Mouse (Mus musculus) heart, postnatal 0 days (tissue): Measurements from ENCODE around the gene Cd164l2. TPM values are rescaled to one million over a fixed set of nuclear protein-coding genes. Genes with fewer than 3 reads are reported as not detected.

ENCODE experiments used
- ATAC-seq: fragments of 200-750 bp; cut with Nextera tagmentation; 2 replicates; pipeline ENCODE4 v1.8.0; 2017; ENCODE audit warnings: low read depth, moderate number of reproducible peaks, moderate library complexity; ENCODE audit not compliant: insufficient read depth
- DNase-seq: peaks from one replicate; pipeline ENCODE4 v3.0.0-alpha.2; 2016; ENCODE audit warnings: low spot score
- H3K27ac ChIP-seq: fragments of 300-500 bp; sonication (generic); 2 replicates; pipeline ENCODE4 v1.5.1; 2014; ENCODE audit warnings: low read depth, mild to moderate bottlenecking
- H3K27me3 ChIP-seq: fragments of 300-500 bp; sonication (generic); 2 replicates; pipeline ENCODE4 v1.6.1; 2014; ENCODE audit warnings: low read length, mixed read lengths; ENCODE audit not compliant: control insufficient read depth, insufficient read depth
- H3K36me3 ChIP-seq: fragments of 300-500 bp; sonication (generic); replicated peaks from 2 replicates; pipeline ENCODE4 v1.6.1; 2014; ENCODE audit warnings: low read length, mixed read lengths; ENCODE audit not compliant: control insufficient read depth, insufficient read depth
- H3K4me1 ChIP-seq: fragments of 300-500 bp; sonication (generic); 2 replicates; pipeline ENCODE4 v1.6.1; 2014; ENCODE audit warnings: antibody characterized with exemption; ENCODE audit not compliant: control insufficient read depth, insufficient read depth
- H3K4me2 ChIP-seq: fragments of 300-500 bp; sonication (generic); 2 replicates; pipeline ENCODE4 v1.6.1; 2014; ENCODE audit warnings: low read depth, mild to moderate bottlenecking, low read length, moderate library complexity
- H3K4me3 ChIP-seq: fragments of 300-500 bp; sonication (generic); 2 replicates; pipeline ENCODE4 v1.5.1; 2014; ENCODE audit warnings: low read depth, low read length
- H3K9ac ChIP-seq: fragments of 300-500 bp; sonication (generic); replicated peaks from 2 replicates; pipeline ENCODE4 v1.6.1; 2014; ENCODE audit warnings: low read depth, low read length, mixed read lengths
- H3K9me3 ChIP-seq: fragments of 300-500 bp; sonication (generic); replicated peaks from 2 replicates; pipeline ENCODE4 v1.6.1; 2016; ENCODE audit warnings: low read length; ENCODE audit not compliant: control insufficient read depth
- CTCF ChIP-seq: IDR thresholded peaks from 2 replicates; pipeline ENCODE4 v1.5.1; 2016; ENCODE audit warnings: antibody characterized with exemption, control low read depth, low read depth
- EP300 ChIP-seq: IDR thresholded peaks from 2 replicates; pipeline ENCODE4 v1.6.1; 2016; ENCODE audit warnings: antibody characterized with exemption, low read depth
- WGBS: fragments of 180-500 bp; shearing (Covaris S2); extraction: QIAGEN DNeasy Blood & Tissue Kit; methylation state at CpG from one replicate; pipeline ENCODE4 v1.1.7; 2014; 5-methylcytosine and 5-hydroxymethylcytosine counted together
- microRNA-seq: library from miRNA; unstranded; fragments of <30 nt; microRNA quantifications from one replicate; pipeline ENCODE4, GENCODE M21; 2016
- polyA plus RNA-seq: library from polyadenylated mRNA; unstranded; fragments of >200 nt; fragmentation: Nextera tagmentation; extraction: Ambion mirVana; gene quantifications from 2 replicates; pipeline ENCODE4 v1.2.1, GENCODE M21; 2015
- total RNA-seq: library from RNA; depleted of rRNA; stranded (reverse); fragments of >200 nt; gene quantifications from 2 replicates; pipeline ENCODE4 v1.2.3, GENCODE M21; 2014; ENCODE audit warnings: low replicate concordance; rRNA removed

Gene Cd164l2
- total and polyA plus RNA-seq, 2 experiments from 2014 or later: 0.33 TPM; not detected in 1

DNA sequence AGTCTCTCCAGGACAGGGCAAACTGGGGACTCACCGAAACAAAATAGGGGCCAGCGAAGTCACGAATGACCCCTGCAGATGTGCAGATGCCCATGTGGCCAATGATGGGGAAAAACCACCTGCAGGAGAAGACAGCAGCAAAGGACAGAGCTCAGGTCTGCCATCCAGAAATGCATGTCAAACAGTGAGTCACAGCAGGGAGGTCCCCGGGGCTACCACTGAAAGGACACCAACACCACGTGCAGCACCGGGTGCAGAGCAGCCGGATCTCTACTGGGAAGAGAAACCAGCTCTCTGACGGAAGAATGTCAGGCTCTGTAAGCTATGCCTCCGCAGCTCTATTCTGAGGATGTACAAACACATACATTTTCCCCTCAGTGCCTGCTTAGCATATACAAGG, 59.0 kb downstream of the Cd164l2 start:
- no peaks in the 10 kb centered on the region for H3K27me3 ChIP-seq
- H3K36me3 ChIP-seq: peaks cover 36% of the 10 kb centered on the region
- TF ChIP-seq EP300 (no peak), CTCF (no peak)
- H3K9ac ChIP-seq: no peak overlapping the region
- 90% methylated on average over 9 of the region's 9 CpGs for WGBS
- no peaks in the 10 kb centered on the region for H3K9me3 ChIP-seq
- no peak overlapping the region for H3K27ac ChIP-seq
- no peaks in the 10 kb centered on the region for H3K4me1 ChIP-seq
- no peak overlapping the region for H3K4me3 ChIP-seq
- DNase-seq (no peak), ATAC-seq (no peak)
- H3K4me2 ChIP-seq: no peak overlapping the region

Small RNAs within 50 kb of the gene (microRNA-seq; reads per million reads assigned to microRNA genes)
- 0.71 reads per million for gene Mir7017

Other genes with a start within 250 kb of the Cd164l2 start
- gene Fgr, start 238.0 kb upstream of the Cd164l2 start, total RNA-seq: 0.04 and 0.19 TPM in 2 replicates
- 0.31 and 0.37 TPM in 2 replicates for gene Fgr, start 238.0 kb upstream of the Cd164l2 start, polyA plus RNA-seq
- gene Ahdc1, start 200.9 kb upstream of the Cd164l2 start, total RNA-seq: 40.5 and 57.2 TPM in 2 replicates
- 4.6 and 5.2 TPM in 2 replicates for gene Ahdc1, start 200.9 kb upstream of the Cd164l2 start, polyA plus RNA-seq
- gene Wasf2, start 81.6 kb upstream of the Cd164l2 start, total RNA-seq: 54.5 and 119 TPM in 2 replicates
- 55.4 and 62.4 TPM in 2 replicates for gene Wasf2, start 81.6 kb upstream of the Cd164l2 start, polyA plus RNA-seq
- not detected in 2 replicates for gene Gpr3, start 405 bp downstream of the Cd164l2 start, total RNA-seq
- gene Gpr3, start 405 bp downstream of the Cd164l2 start, polyA plus RNA-seq: 0.15 and 0.21 TPM in 2 replicates
- 13.8 and 14.8 TPM in 2 replicates for gene Map3k6, start 28.7 kb downstream of the Cd164l2 start, total RNA-seq
- gene Map3k6, start 28.7 kb downstream of the Cd164l2 start, polyA plus RNA-seq: 2.7 and 2.8 TPM in 2 replicates
- 3.6 and 3.7 TPM in 2 replicates for gene Sytl1, start 51.0 kb downstream of the Cd164l2 start, total RNA-seq
- gene Sytl1, start 51.0 kb downstream of the Cd164l2 start, polyA plus RNA-seq: 0.79 and 0.84 TPM in 2 replicates
- 58.8 and 103 TPM in 2 replicates for gene Tmem222, start 65.7 kb downstream of the Cd164l2 start, total RNA-seq
- 45.0 and 45.6 TPM in 2 replicates for gene Tmem222, start 65.7 kb downstream of the Cd164l2 start, polyA plus RNA-seq
- 30.2 and 39.9 TPM in 2 replicates for gene Wdtc1, start 141.3 kb downstream of the Cd164l2 start, total RNA-seq
- 9.3 and 9.6 TPM in 2 replicates for gene Wdtc1, start 141.3 kb downstream of the Cd164l2 start, polyA plus RNA-seq
- 15.8 and 30.8 TPM in 2 replicates for gene Slc9a1, start 157.6 kb downstream of the Cd164l2 start, total RNA-seq
- gene Slc9a1, start 157.6 kb downstream of the Cd164l2 start, polyA plus RNA-seq: 4.0 and 4.4 TPM in 2 replicates